Mouse (Mus musculus) limb, embryonic 12.5 days (tissue): Measurements from ENCODE around the gene Cnnm4. TPM values are rescaled to one million over a fixed set of nuclear protein-coding genes. Genes with fewer than 3 reads are reported as not detected.

ENCODE experiments used
- ATAC-seq: fragments of 200-750 bp; cut with Nextera tagmentation; 2 replicates; pipeline ENCODE4 v1.8.0; 2017; ENCODE audit warnings: low read depth, moderate TSS enrichment; ENCODE audit not compliant: insufficient number of reproducible peaks, insufficient read depth, low FRiP score, low TSS enrichment
- H3K27ac ChIP-seq: fragments of 300-500 bp; sonication (generic); 2 replicates; pipeline ENCODE4 v1.5.1; 2016; ENCODE audit warnings: mild to moderate bottlenecking, moderate library complexity
- H3K27me3 ChIP-seq: fragments of 300-500 bp; sonication (generic); 2 replicates; pipeline ENCODE4 v1.6.1; 2016; ENCODE audit warnings: mild to moderate bottlenecking, moderate library complexity
- H3K36me3 ChIP-seq: fragments of 300-500 bp; sonication (generic); 2 replicates; pipeline ENCODE4 v1.6.1; 2016; ENCODE audit warnings: mild to moderate bottlenecking, moderate library complexity
- H3K4me1 ChIP-seq: fragments of 300-500 bp; sonication (generic); replicated peaks from 2 replicates; pipeline ENCODE4 v1.6.1; 2016
- H3K4me2 ChIP-seq: fragments of 300-500 bp; sonication (generic); 2 replicates; pipeline ENCODE4 v1.6.1; 2016; ENCODE audit warnings: mild to moderate bottlenecking, moderate library complexity
- H3K4me3 ChIP-seq: fragments of 300-500 bp; sonication (generic); replicated peaks from 2 replicates; pipeline ENCODE4 v1.5.1; 2016; ENCODE audit warnings: mild to moderate bottlenecking
- H3K9ac ChIP-seq: fragments of 300-500 bp; sonication (generic); replicated peaks from 2 replicates; pipeline ENCODE4 v1.6.1; 2016; ENCODE audit warnings: mild to moderate bottlenecking, moderate library complexity
- H3K9me3 ChIP-seq: fragments of 300-500 bp; sonication (generic); 2 replicates; pipeline ENCODE4 v1.6.1; 2016; ENCODE audit warnings: mild to moderate bottlenecking, moderate library complexity
- WGBS: fragments of 180-500 bp; shearing (Covaris S2); methylation state at CpG from one replicate; pipeline ENCODE4 v1.1.7; 2016; 5-methylcytosine and 5-hydroxymethylcytosine counted together
- polyA plus RNA-seq: library from polyadenylated mRNA; unstranded; fragments of >200 nt; fragmentation: Nextera tagmentation; extraction: Ambion mirVana; gene quantifications from 2 replicates; pipeline ENCODE4 v1.2.1, GENCODE M21; 2016

Cnnm4 gene
- polyA plus RNA-seq, 1 experiment from 2014 or later = 16.8 TPM

DNA sequence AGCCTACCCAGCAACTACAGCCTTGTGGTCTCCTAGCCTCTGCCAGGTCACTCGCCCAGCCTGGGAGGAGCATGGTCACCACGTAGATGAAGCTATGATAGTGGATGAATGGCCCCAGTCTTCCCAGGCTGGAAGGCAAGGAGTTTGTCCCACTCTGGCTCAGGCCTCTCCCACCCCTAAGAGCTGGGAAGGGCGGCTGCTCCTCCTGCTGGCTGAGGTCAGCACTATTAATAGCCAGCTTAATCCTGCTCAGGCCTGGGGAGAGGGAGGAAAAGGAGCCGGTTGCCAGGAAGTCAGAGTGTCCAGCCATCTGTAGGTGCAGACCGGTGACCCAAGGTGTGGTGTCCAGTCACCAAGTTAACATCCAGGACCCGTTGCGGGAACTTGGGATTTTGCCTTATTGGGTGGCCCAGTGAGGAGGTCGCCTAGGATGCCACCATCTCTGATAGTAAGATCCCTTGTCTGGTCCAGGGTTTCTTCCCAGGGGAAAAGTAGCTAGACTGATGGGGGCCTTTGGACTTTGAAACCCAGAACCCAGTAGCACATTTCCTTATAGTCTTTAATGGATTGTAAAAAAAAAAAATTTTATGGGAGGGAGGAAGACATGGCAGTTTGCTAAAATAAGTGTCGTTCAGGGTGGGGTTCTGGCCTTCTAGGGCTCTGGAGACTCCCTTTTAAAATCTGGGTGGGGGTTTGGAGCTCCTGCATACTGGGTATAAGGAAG lies 21.2 kb downstream of the Cnnm4 start:
- H3K4me1 ChIP-seq = peaks cover 28% of the 10 kb centered on the region
- H3K9me3 ChIP-seq = no peaks in the 10 kb centered on the region
- no peaks in the 10 kb centered on the region for H3K36me3 ChIP-seq
- no peak overlapping the region for H3K4me3 ChIP-seq
- 33% methylated on average over 9 of the region's 9 CpGs for WGBS
- ATAC-seq = peak; percentile 56; the same call in 1 of the 2 replicates
- no peak overlapping the region for H3K27ac ChIP-seq
- H3K27me3 ChIP-seq = no peaks in the 10 kb centered on the region
- no peak overlapping the region for H3K4me2 ChIP-seq
- no peak overlapping the region for H3K9ac ChIP-seq

GRCm38 (mm10) chr1:36493299-36493698 lies 21.9 kb downstream of the Cnnm4 start:
- Histone ChIP-seq H3K9me3 (no peaks in the 10 kb centered on the region), H3K4me3 (no peak overlapping the region), H3K27me3 (no peaks in the 10 kb centered on the region), H3K9ac (no peak overlapping the region), H3K36me3 (peaks cover 6% of the 10 kb centered on the region), H3K4me1 (peaks cover 28% of the 10 kb centered on the region), H3K27ac (no peak overlapping the region), H3K4me2 (no peak overlapping the region)
- WGBS = 23% methylated on average over 6 of the region's 6 CpGs
- ATAC-seq = no peak

- Histone ChIP-seq H3K4me2 (no peak overlapping the region), H3K9me3 (no peaks in the 10 kb centered on the region), H3K9ac (no peak overlapping the region), H3K36me3 (peaks cover 25% of the 10 kb centered on the region), H3K4me3 (no peak overlapping the region), H3K27ac (no peak overlapping the region), H3K27me3 (no peaks in the 10 kb centered on the region), H3K4me1 (peaks cover 22% of the 10 kb centered on the region)
- WGBS = 61% methylated on average over 2 of the region's 2 CpGs
- ATAC-seq = no peak
Observed at GRCm38 (mm10) chr1:36496719-36497118, 25.3 kb downstream of the Cnnm4 start.

- WGBS = 79% methylated on average over 2 of the region's 2 CpGs
- Histone ChIP-seq H3K4me2 (no peak overlapping the region), H3K9ac (no peak overlapping the region), H3K27ac (no peak overlapping the region), H3K36me3 (peaks cover 25% of the 10 kb centered on the region), H3K9me3 (no peaks in the 10 kb centered on the region), H3K4me3 (no peak overlapping the region), H3K4me1 (peaks cover 20% of the 10 kb centered on the region), H3K27me3 (no peaks in the 10 kb centered on the region)
- ATAC-seq = no peak
Observed at GRCm38 (mm10) chr1:36497312-36497711, 25.9 kb downstream of the Cnnm4 start.

DNA sequence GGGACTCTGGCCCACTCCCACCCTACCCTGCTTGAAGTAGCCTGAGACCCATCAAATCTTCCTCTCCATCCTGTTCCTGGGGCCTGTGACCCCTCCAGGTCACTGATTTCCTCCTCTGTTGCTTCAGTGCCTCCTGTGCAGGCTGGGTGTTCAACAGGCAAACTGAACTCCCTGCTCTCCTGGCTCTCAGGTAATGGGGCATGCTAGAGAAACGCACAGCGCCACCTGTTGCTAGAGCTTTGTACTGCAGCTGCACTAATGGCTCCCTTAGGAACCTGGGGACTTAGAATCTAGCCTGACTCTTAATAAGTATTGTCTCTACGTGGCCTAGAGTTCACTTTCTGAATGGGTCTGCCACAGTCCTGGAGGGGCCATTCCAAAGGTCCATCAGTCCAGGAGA lies 29.8 kb downstream of the Cnnm4 start:
- WGBS = 12% methylated on average over 3 of the region's 3 CpGs
- H3K4me2 ChIP-seq = no peak overlapping the region
- H3K27ac ChIP-seq = no peak overlapping the region
- ATAC-seq = no peak
- no peaks in the 10 kb centered on the region for H3K27me3 ChIP-seq
- peaks cover 51% of the 10 kb centered on the region for H3K36me3 ChIP-seq
- no peaks in the 10 kb centered on the region for H3K4me1 ChIP-seq
- H3K4me3 ChIP-seq = no peak overlapping the region
- no peak overlapping the region for H3K9ac ChIP-seq
- H3K9me3 ChIP-seq = no peaks in the 10 kb centered on the region

DNA sequence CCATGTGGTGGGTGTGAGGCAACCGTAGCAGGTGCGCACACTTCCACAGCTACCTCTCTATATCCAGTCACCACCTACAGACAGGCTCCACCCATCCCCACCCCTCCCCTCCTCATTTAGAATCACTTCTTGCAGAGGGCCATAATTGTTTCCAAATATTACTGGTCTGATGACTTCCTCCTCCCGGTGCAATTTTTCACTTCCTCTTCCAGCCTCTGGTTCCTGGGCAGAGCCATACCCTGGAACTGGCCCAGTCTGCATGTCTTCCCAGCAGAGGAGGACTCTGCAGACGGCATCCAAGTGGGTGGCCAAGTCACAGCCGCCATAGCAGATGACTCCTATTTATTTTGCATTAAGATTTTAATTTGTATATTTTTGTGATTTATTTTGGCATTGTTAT lies 36.8 kb downstream of the Cnnm4 start:
- WGBS = 85% methylated on average over 5 of the region's 5 CpGs
- H3K36me3 ChIP-seq = peaks cover 35% of the 10 kb centered on the region

GRCm38 (mm10) chr1:36511289-36512021 lies 40.0 kb downstream of the Cnnm4 start, which contains the start of gene Cnnm3:
Gene Cnnm3 (plus strand): TSS chr1:36511867.
- no peaks in the 10 kb centered on the region for H3K9me3 ChIP-seq
- WGBS = 2% methylated on average over 48 of the region's 51 CpGs

More for the DNA sequence above, 36.8 kb downstream of the Cnnm4 start:
- no peak for ATAC-seq
- Histone ChIP-seq H3K4me2 (no peak overlapping the region), H3K4me1 (peaks cover 4% of the 10 kb centered on the region), H3K27ac (no peak overlapping the region), H3K27me3 (no peaks in the 10 kb centered on the region), H3K9ac (no peak overlapping the region), H3K4me3 (no peak overlapping the region), H3K9me3 (no peaks in the 10 kb centered on the region)

DNA sequence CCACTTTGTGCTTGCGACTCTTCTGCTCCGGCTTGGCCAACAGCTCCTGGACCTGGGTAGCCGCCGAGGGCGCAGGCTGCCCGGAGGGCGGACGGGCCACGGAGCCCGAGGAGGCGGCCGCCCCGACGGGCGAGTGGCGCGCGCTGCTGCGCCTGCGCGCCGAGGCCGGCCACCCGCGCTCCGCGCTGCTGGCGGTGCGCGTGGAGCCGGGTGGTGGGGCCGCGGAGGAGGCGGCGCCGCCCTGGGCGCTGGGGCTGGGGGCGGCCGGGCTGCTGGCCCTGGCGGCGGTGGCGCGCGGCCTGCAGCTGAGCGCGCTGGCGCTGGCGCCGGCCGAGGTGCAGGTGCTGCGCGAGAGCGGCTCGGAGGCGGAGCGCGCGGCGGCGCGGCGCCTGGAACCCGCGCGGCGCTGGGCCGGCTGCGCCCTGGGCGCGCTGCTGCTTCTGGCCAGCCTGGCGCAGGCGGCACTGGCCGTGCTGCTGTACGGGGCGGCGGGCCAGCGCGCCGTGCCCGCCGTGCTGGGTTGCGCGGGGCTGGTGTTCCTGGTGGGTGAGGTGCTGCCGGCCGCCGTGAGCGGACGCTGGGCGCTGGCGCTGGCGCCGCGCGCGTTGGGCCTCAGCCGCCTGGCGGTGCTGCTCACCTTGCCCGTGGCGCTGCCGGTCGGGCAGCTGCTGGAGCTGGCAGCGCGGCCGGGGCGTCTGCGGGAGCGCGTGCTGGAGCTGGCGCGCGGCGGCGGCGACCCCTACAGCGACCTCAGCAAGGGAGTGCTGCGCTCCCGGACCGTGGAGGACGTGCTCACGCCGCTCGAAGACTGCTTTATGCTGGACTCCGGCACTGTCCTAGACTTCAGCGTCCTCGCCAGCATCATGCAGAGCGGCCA lies 40.9 kb downstream of the Cnnm4 start:
- ATAC-seq = peak; percentile 48
- Histone ChIP-seq H3K27ac (peak overlapping the region; percentile 100), H3K4me2 (peak overlapping the region; percentile 95), H3K9ac (peak overlapping the region; percentile 84), H3K9me3 (no peaks in the 10 kb centered on the region), H3K36me3 (peaks cover 28% of the 10 kb centered on the region), H3K4me3 (peak overlapping the region; percentile 96), H3K27me3 (no peaks in the 10 kb centered on the region), H3K4me1 (peaks cover 21% of the 10 kb centered on the region)
- under 1% methylated on average over 119 of the region's 126 CpGs for WGBS

More at GRCm38 (mm10) chr1:36511289-36512021, 40.0 kb downstream of the Cnnm4 start, which contains the start of gene Cnnm3:
- peak within 1 kb of the TSS; percentile 100 for H3K27ac ChIP-seq
- peak within 1 kb of the TSS; percentile 95 for H3K4me2 ChIP-seq
- peak within 1 kb of the TSS; percentile 84 for H3K9ac ChIP-seq
- peaks cover 26% of the 10 kb centered on the region for H3K36me3 ChIP-seq
- peaks cover 21% of the 10 kb centered on the region for H3K4me1 ChIP-seq
- ATAC-seq = peak; percentile 95
- H3K27me3 ChIP-seq = no peaks in the 10 kb centered on the region
- peak within 1 kb of the TSS; percentile 96 for H3K4me3 ChIP-seq

DNA sequence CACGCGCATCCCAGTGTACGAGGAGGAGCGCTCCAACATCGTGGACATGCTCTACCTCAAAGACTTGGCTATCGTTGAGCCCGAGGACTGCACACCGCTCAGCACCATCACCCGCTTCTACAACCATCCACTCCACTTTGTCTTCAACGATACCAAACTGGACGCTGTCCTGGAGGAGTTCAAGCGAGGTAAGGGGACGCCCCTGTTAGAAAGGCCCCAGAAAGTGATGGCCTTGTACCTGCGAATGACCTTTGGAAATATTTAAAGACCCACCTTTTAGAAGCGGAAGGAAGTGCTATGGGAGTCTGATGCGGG lies 41.5 kb downstream of the Cnnm4 start:
- under 1% methylated on average over 16 of the region's 16 CpGs for WGBS
- peaks cover 21% of the 10 kb centered on the region for H3K4me1 ChIP-seq
- H3K4me2 ChIP-seq = peak overlapping the region; percentile 95
- no peaks in the 10 kb centered on the region for H3K27me3 ChIP-seq
- H3K36me3 ChIP-seq = peaks cover 26% of the 10 kb centered on the region
- peak overlapping the region; percentile 84 for H3K9ac ChIP-seq
- H3K27ac ChIP-seq = peak overlapping the region; percentile 100
- no peaks in the 10 kb centered on the region for H3K9me3 ChIP-seq
- peak overlapping the region; percentile 96 for H3K4me3 ChIP-seq
- no peak for ATAC-seq

DNA sequence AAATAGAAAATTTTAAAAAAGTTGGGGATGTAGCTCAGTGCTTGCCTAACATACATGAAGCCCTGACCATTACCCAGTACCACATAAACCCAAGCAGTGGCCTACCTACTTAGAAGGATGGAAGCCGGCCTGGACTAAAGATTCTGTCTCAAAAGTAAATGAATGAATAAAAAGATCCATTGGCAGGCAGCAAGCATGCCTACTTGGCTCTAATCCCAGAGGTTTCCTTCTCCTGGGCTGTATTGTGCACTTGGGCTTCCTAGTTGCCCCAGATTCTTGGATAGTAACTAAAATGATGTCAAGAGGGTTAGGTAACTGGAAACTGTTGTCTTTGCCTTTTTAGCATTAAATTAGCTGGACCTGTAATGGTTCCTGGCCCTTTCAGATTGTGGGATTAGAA lies 41.9 kb downstream of the Cnnm4 start:
- Histone ChIP-seq H3K27me3 (no peaks in the 10 kb centered on the region), H3K4me2 (peak overlapping the region; percentile 95), H3K4me3 (peak overlapping the region; percentile 96), H3K36me3 (peaks cover 28% of the 10 kb centered on the region), H3K9me3 (no peaks in the 10 kb centered on the region), H3K9ac (peak overlapping the region; percentile 84), H3K4me1 (peaks cover 21% of the 10 kb centered on the region), H3K27ac (no peak overlapping the region)
- WGBS = 17% methylated on average over 1 of the region's 1 CpGs
- ATAC-seq = no peak

DNA sequence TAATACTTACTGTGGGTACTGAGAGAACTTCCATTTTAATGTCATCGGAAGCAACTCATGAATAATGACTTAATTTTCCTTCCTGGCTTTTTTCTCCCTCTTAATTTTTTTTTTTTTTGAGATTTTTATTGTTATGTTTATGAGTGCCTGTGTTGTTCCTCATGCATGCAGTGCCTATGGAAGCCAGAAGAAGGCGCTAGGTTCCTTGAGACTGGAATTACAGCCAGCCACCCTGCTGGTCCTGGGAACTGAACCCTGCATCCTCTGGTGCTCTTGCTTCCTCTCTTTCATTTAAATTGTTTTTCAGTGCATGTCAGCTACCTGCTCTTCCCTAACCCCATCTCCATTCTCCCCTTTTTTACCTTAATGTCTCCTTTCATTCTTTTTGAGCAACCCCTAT lies 42.3 kb downstream of the Cnnm4 start:
- H3K36me3 ChIP-seq = peaks cover 30% of the 10 kb centered on the region
- peak overlapping the region; percentile 96 for H3K4me3 ChIP-seq
- H3K4me1 ChIP-seq = peaks cover 21% of the 10 kb centered on the region
- no peak for ATAC-seq
- H3K27me3 ChIP-seq = no peaks in the 10 kb centered on the region
- peak overlapping the region; percentile 95 for H3K4me2 ChIP-seq
- WGBS = 36% methylated on average over 2 of the region's 2 CpGs
- H3K9me3 ChIP-seq = no peaks in the 10 kb centered on the region
- H3K27ac ChIP-seq = no peak overlapping the region
- H3K9ac ChIP-seq = no peak overlapping the region
